Mouse (Mus musculus) heart, postnatal 0 days (tissue): Measurements from ENCODE around the gene Swsap1. TPM values are rescaled to one million over a fixed set of nuclear protein-coding genes. Genes with fewer than 3 reads are reported as not detected.

Source experiments
- ATAC-seq: fragments of 200-750 bp; cut with Nextera tagmentation; 2 replicates; pipeline ENCODE4 v1.8.0; 2017; ENCODE audit warnings: low read depth, moderate number of reproducible peaks, moderate library complexity; ENCODE audit not compliant: insufficient read depth
- DNase-seq: peaks from one replicate; pipeline ENCODE4 v3.0.0-alpha.2; 2016; ENCODE audit warnings: low spot score
- H3K27ac ChIP-seq: fragments of 300-500 bp; sonication (generic); 2 replicates; pipeline ENCODE4 v1.5.1; 2014; ENCODE audit warnings: low read depth, mild to moderate bottlenecking
- H3K27me3 ChIP-seq: fragments of 300-500 bp; sonication (generic); 2 replicates; pipeline ENCODE4 v1.6.1; 2014; ENCODE audit warnings: low read length, mixed read lengths; ENCODE audit not compliant: control insufficient read depth, insufficient read depth
- H3K36me3 ChIP-seq: fragments of 300-500 bp; sonication (generic); replicated peaks from 2 replicates; pipeline ENCODE4 v1.6.1; 2014; ENCODE audit warnings: low read length, mixed read lengths; ENCODE audit not compliant: control insufficient read depth, insufficient read depth
- H3K4me1 ChIP-seq: fragments of 300-500 bp; sonication (generic); 2 replicates; pipeline ENCODE4 v1.6.1; 2014; ENCODE audit warnings: antibody characterized with exemption; ENCODE audit not compliant: control insufficient read depth, insufficient read depth
- H3K4me2 ChIP-seq: fragments of 300-500 bp; sonication (generic); 2 replicates; pipeline ENCODE4 v1.6.1; 2014; ENCODE audit warnings: low read depth, mild to moderate bottlenecking, low read length, moderate library complexity
- H3K4me3 ChIP-seq: fragments of 300-500 bp; sonication (generic); 2 replicates; pipeline ENCODE4 v1.5.1; 2014; ENCODE audit warnings: low read depth, low read length
- H3K9ac ChIP-seq: fragments of 300-500 bp; sonication (generic); replicated peaks from 2 replicates; pipeline ENCODE4 v1.6.1; 2014; ENCODE audit warnings: low read depth, low read length, mixed read lengths
- H3K9me3 ChIP-seq: fragments of 300-500 bp; sonication (generic); replicated peaks from 2 replicates; pipeline ENCODE4 v1.6.1; 2016; ENCODE audit warnings: low read length; ENCODE audit not compliant: control insufficient read depth
- CTCF ChIP-seq: IDR thresholded peaks from 2 replicates; pipeline ENCODE4 v1.5.1; 2016; ENCODE audit warnings: antibody characterized with exemption, control low read depth, low read depth
- EP300 ChIP-seq: IDR thresholded peaks from 2 replicates; pipeline ENCODE4 v1.6.1; 2016; ENCODE audit warnings: antibody characterized with exemption, low read depth
- whole genome bisulfite sequencing: fragments of 180-500 bp; shearing (Covaris S2); extraction: QIAGEN DNeasy Blood & Tissue Kit; methylation state at CpG from one replicate; pipeline ENCODE4 v1.1.7; 2014; 5-methylcytosine and 5-hydroxymethylcytosine counted together
- polyA plus RNA-seq: library from polyadenylated mRNA; unstranded; fragments of >200 nt; fragmentation: Nextera tagmentation; extraction: Ambion mirVana; gene quantifications from 2 replicates; pipeline ENCODE4 v1.2.1, GENCODE M21; 2015
- total RNA-seq: library from RNA; depleted of rRNA; stranded (reverse); fragments of >200 nt; gene quantifications from 2 replicates; pipeline ENCODE4 v1.2.3, GENCODE M21; 2014; ENCODE audit warnings: low replicate concordance; rRNA removed

Swsap1 gene
- total RNA-seq (14.3 and 19.5 TPM in 2 replicates), polyA plus RNA-seq (4.6 and 5.1 TPM in 2 replicates)

DNA sequence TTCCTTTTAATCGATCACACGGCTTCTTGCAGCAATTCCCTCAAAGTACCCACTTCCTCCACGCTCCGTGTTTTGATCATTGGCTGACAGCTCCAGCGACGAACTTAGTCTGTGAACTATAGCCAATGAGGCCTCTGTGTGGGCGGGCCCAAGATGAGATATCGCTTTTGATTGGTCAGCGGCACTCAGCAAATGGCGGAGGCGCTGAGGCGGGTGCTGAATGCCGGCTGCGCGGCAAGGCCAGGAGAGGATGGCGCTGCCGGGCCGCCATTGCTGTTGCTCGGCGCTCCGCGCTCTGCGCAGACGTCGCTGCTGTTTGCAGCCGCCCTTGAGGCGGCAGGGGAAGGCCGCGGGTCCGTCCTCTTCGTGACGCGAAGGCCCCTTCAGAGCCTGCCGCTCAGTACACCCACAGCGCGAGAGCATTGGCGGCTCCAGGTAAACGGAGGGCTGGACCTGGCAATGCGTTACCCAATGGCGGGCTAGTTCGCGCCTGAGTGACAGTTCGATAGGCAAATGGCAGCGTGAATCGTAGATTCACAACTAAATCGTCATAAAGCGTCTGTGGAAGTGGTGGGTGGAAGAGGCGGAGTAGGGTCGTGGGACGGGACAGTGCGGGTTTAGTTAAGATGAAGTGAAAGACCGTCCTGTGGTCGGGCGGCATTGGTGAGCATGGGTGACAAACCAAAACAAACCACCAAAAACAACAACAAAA, at the start of gene Swsap1:
Gene Swsap1 (plus strand): TSS at position 186 of the 712 bp plus-strand sequence.
- DNase-seq (peak; percentile 98), ATAC-seq (peak; percentile 97)
- no peaks in the 10 kb centered on the region for H3K9me3 ChIP-seq
- TF ChIP-seq CTCF: no peak
- TF ChIP-seq EP300: no peak; the same call in 1 of the 2 replicates
- H3K9ac ChIP-seq: peak within 1 kb of the TSS; percentile 69
- peaks cover 10% of the 10 kb centered on the region for H3K27me3 ChIP-seq
- WGBS: under 1% methylated on average over 54 of the region's 54 CpGs
- H3K4me2 ChIP-seq: peak within 1 kb of the TSS; percentile 71
- H3K36me3 ChIP-seq: no peaks in the 10 kb centered on the region
- peak within 1 kb of the TSS; percentile 95 for H3K27ac ChIP-seq
- peak within 1 kb of the TSS; percentile 65 for H3K4me3 ChIP-seq
- H3K4me1 ChIP-seq: peaks cover 5% of the 10 kb centered on the region; the same call in 1 of the 2 replicates

DNA sequence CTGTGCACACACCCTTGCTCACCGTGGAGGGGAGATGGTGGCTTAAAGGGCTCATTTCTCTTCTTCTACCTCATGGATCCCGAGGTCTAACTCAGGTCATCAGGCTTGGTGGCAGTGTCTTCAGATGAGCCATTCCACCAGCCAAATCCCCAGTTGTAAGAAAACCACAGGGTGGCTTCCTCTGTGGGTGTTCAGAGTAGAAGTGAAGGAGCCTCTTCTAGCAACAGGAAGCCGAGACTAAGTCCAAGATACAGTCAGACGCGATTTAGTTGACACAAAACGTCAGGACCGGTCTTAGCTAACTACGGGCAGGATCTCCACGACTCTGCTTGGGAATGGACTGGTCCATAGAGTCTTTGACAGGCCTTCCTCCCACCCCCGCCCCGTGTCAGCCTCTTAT, 47.3 kb upstream of the Swsap1 start:
- no peaks in the 10 kb centered on the region for H3K27me3 ChIP-seq
- no peaks in the 10 kb centered on the region for H3K4me1 ChIP-seq
- ATAC-seq (no peak), DNase-seq (no peak)
- no peaks in the 10 kb centered on the region for H3K9me3 ChIP-seq
- no peak for TF ChIP-seq CTCF
- TF ChIP-seq EP300: no peak
- H3K36me3 ChIP-seq: no peaks in the 10 kb centered on the region
- no peak overlapping the region for H3K4me2 ChIP-seq
- H3K9ac ChIP-seq: no peak overlapping the region
- H3K27ac ChIP-seq: no peak overlapping the region
- WGBS: 57% methylated on average over 11 of the region's 11 CpGs
- H3K4me3 ChIP-seq: no peak overlapping the region

DNA sequence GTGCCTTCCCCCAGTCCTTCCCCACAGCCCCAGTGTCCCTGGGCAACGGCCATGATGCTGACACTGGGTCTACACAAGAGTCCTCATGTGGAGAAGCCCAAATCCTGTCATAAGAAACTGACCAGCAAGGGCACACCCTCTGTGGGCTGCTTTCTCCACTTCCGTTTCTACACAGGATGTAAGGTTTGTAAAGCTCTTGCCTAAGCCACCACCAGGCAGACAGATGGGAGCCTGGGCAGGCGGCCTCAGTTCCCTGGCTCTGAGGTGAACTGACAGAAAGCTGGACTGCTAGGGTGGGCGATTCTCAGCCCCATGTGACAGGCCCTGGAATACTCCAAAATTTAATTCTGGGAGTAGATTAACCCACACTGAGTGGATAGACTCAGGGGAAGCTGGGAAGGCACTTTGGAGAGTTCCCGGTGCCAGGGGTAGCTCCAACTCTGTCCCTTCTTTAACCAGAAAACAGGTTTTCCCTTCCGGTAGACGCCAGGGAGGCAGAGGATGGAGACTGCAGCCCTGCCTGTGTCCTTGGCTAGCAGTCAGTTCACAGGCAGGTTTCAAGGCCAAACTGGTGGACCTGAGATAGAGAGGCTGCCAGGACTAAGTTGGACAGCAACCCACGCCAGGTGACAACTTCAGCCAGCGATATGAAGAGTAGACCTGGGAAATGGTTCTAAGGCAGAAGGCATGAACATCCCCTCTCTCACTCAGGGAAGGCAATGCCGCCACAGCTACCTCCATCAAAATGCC, 45.9 kb upstream of the Swsap1 start:
- Histone ChIP-seq H3K4me1 (no peaks in the 10 kb centered on the region), H3K9ac (no peak overlapping the region), H3K9me3 (no peaks in the 10 kb centered on the region), H3K27ac (no peak overlapping the region), H3K4me2 (no peak overlapping the region), H3K36me3 (no peaks in the 10 kb centered on the region), H3K4me3 (no peak overlapping the region), H3K27me3 (no peaks in the 10 kb centered on the region)
- 69% methylated on average over 10 of the region's 10 CpGs for WGBS
- TF ChIP-seq EP300 (no peak), CTCF (no peak)
- no peak for ATAC-seq
- DNase-seq: no peak

DNA sequence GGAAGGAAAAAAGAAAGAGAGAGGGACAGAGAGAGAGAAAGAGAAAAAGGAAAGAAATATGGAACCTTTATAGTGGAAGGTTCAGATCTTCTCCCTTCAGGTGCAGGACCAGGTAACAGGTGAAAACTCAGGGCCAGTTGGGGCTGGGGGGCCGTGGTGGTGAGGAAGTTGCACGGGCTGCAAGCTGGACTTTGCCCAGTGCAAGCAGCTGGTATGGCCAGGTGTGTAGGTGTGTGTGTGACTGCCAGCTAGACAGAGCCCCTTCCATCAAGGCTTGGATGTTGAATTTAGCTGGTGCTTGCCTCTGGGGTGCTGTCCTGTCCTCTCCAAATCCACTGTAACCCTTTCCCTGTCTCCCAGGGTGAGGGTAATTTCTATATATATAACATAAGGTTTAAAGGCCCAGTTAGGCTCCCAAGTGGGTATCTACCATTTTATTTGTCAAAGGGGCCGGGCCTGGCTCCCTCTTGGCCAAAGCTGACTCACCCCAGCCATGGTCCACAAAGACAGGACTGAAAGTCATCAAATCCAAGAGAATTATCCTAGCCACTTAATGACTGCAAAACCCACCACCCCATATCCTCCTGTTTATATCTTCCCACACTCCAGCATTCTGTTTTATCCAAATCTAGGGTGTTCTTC, 38.6 kb upstream of the Swsap1 start:
- Histone ChIP-seq H3K9me3 (no peaks in the 10 kb centered on the region), H3K4me1 (no peaks in the 10 kb centered on the region), H3K27ac (no peak overlapping the region), H3K36me3 (no peaks in the 10 kb centered on the region), H3K27me3 (no peaks in the 10 kb centered on the region), H3K9ac (no peak overlapping the region), H3K4me2 (peak overlapping the region; percentile 94), H3K4me3 (peak overlapping the region; percentile 63)
- ATAC-seq: no peak
- 73% methylated on average over 3 of the region's 3 CpGs for WGBS
- DNase-seq: no peak
- no peak for TF ChIP-seq CTCF
- TF ChIP-seq EP300: no peak

DNA sequence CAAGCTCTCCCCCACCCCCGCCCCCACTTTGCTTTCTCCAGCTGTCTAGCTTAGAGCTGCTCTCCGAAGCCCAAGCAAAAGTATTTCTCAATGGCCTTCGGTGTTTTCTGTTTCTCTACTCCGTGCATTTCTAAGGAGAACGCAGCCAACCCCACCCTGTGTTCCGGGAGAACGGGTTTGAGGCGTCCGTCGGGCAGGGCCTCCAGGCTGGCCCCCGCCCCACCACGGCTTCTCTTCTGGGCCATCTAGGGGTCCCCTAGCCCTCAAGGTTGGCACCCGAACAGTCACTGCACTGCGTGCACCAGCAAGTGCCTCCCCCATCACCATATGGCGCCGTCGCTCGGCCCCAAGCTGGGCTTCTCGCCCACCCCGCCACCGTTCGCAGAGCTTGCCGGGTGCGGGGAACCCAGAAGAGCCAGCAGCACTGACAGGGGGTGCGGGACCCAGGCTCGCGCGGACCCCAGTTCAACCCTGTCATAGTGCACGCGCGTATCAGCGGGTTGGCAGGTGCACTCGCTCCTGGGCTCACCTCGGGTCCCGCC, 38.0 kb upstream of the Swsap1 start:
- 2% methylated on average over 35 of the region's 35 CpGs for WGBS
- Histone ChIP-seq H3K9ac (peak overlapping the region; percentile 35), H3K27me3 (no peaks in the 10 kb centered on the region), H3K9me3 (no peaks in the 10 kb centered on the region), H3K27ac (no peak overlapping the region), H3K4me2 (peak overlapping the region; percentile 94), H3K4me3 (peak overlapping the region; percentile 63), H3K4me1 (no peaks in the 10 kb centered on the region), H3K36me3 (no peaks in the 10 kb centered on the region)
- DNase-seq: no peak
- TF ChIP-seq EP300 (no peak), CTCF (no peak)
- ATAC-seq: peak; percentile 43
